Mouse (Mus musculus) megakaryocyte, embryonic 14.5 days (primary cell): ENCODE data around the gene Nolc1.

Experiments used
- FLI1 ChIP-seq: IDR thresholded peaks from 2 replicates; pipeline ENCODE4 v1.6.1; 2012; ENCODE audit warnings: low read length, inconsistent platforms, mixed read lengths
- GATA1 ChIP-seq: IDR thresholded peaks from 3 replicates; pipeline ENCODE4 v1.6.1; 2012; ENCODE audit warnings: mixed read lengths, low read length, inconsistent platforms, borderline replicate concordance

GRCm38 (mm10) chr19:46026567-46026966 lies 49.1 kb upstream of the Nolc1 start:
- TF ChIP-seq GATA1: no peak
- no peak for TF ChIP-seq FLI1
